Mouse (Mus musculus): ENCODE results near the gene Dync2h1. TPM values are rescaled to one million over a fixed set of nuclear protein-coding genes. Genes with fewer than 3 reads are reported as not detected.
"Not testable (repeated sequence)": the region's sequence is repeated elsewhere in the genome, so short reads cannot be mapped to it uniquely, and the experiment has no call there.

Dync2h1 gene
- total and polyA plus RNA-seq, 2 experiments from 2014 or later: 13.0 to 14.5 TPM

DNA sequence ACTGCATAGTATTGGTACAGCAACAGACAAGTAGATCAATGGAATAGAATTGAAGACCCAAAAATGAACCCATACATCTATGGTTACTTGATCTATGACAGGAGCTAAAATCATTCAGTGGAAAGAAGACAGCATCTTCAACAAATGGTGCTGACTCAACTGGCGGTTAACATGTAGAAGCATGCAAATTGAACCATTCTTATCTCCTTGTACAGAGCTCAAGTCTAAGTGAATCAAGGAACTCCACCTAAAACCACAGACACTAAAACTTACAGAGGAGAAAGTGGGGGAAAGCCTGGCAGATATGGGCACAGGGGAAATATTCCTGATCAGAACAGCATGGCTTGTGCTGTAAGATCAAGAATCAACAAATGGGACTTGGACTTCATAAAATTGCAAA is 270.8 kb downstream of the Dync2h1 start:
- WGBS: 91% methylated on average over 1 of the region's 1 CpGs
- no peaks in the 10 kb centered on the region for H3K27me3 ChIP-seq (ENCODE audit: insufficient read depth, low read length)
- no peaks in the 10 kb centered on the region for H3K9me3 ChIP-seq (ENCODE audit: low read length)
- H3K4me3 ChIP-seq (ENCODE audit: low read length): no peak overlapping the region
- TF ChIP-seq CTCF (IDR thresholded peaks at IDR 0.05; ENCODE audit: low read depth): no peak
- no peak overlapping the region for H3K4me2 ChIP-seq (ENCODE audit: low read depth, low read length)
- ATAC-seq: no peak
- no peaks in the 10 kb centered on the region for H3K36me3 ChIP-seq (ENCODE audit: insufficient read depth, low read length)
- H3K27ac ChIP-seq: no peak overlapping the region
- H3K4me1 ChIP-seq (ENCODE audit: insufficient read depth, low read length): no peaks in the 10 kb centered on the region
- H3K9ac ChIP-seq (replicated peaks; ENCODE audit: low read length): no peak overlapping the region
- no peak for DNase-seq (ENCODE audit: low spot score)

DNA sequence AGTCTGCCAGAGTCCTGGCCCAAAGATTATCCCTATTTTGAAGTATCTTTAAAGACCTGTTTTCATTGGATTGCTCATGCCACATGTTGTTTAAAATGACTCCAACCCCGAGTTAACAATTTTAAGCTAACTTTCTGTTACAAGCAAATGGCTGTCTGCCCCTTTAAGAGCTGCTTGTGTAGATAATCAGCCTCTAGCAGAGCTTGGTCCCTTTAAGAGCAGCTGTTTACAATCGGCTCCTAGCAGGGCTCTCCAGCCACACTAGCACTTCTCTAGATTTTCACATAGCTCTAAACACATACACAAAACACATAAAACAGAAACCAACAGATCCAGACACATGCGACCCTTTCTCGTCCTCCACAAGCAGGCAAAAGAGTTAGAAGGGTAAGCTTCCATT is 273.7 kb downstream of the Dync2h1 start:
- WGBS: 61% methylated on average over 4 of the region's 4 CpGs
- not testable (repeated sequence) for H3K36me3 ChIP-seq (ENCODE audit: insufficient read depth, low read length); H3K4me1 ChIP-seq (ENCODE audit: insufficient read depth, low read length); H3K9ac ChIP-seq (replicated peaks; ENCODE audit: low read length); H3K9me3 ChIP-seq (ENCODE audit: low read length); H3K27ac ChIP-seq; H3K4me3 ChIP-seq (ENCODE audit: low read length); H3K4me2 ChIP-seq (ENCODE audit: low read depth, low read length); DNase-seq (ENCODE audit: low spot score); ATAC-seq; H3K27me3 ChIP-seq (ENCODE audit: insufficient read depth, low read length)

DNA sequence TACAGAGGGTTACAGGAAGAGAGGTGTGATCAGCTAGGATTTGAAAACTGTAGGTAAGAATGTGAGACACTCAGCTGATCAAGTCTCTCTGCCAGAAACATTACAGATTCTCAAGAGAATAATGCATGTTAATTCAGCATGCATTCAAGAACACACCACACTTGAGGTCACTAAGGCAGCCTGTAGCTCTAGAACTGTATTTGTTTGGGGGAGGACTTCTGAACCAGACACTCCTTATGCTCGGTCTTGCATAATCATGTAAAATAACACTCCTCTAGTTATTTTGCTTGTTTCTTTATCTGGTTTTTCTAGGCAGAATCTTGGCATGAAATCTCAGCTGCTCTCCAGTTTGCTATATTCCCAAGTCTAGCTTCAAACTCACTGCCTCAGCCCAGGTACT is 282.6 kb downstream of the Dync2h1 start:
- Histone ChIP-seq H3K9me3 (ENCODE audit: low read length) (no peaks in the 10 kb centered on the region), H3K4me3 (ENCODE audit: low read length) (no peak overlapping the region), H3K27me3 (ENCODE audit: insufficient read depth, low read length) (no peaks in the 10 kb centered on the region), H3K36me3 (ENCODE audit: insufficient read depth, low read length) (no peaks in the 10 kb centered on the region), H3K4me2 (ENCODE audit: low read depth, low read length) (no peak overlapping the region), H3K4me1 (ENCODE audit: insufficient read depth, low read length) (no peaks in the 10 kb centered on the region), H3K27ac (no peak overlapping the region), H3K9ac (replicated peaks; ENCODE audit: low read length) (no peak overlapping the region)
- no peak for ATAC-seq
- TF ChIP-seq CTCF (IDR thresholded peaks at IDR 0.05; ENCODE audit: low read depth): no peak
- WGBS: 86% methylated on average over 1 of the region's 1 CpGs
- no peak for DNase-seq (ENCODE audit: low spot score)

DNA sequence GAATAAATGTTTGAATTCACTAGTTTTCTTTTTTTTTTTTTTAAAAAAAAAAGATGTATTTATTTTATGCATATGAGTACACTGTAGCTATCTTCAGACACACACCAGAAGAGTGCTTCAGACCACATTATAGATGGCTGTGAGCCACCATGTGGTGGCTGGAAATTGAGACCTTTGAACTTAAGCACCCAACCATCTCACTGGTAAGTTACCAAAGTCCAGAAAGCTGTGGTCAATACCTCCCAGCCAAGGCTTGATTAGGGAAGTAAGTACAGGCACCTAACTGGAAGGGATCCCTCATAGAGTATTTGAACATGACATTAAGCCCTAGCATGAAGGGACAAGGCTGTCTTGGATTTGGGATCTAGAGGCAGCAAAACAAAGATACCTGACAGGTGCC is 292.9 kb downstream of the Dync2h1 start:
- H3K4me2 ChIP-seq (ENCODE audit: low read depth, low read length): no peak overlapping the region
- no peaks in the 10 kb centered on the region for H3K9me3 ChIP-seq (ENCODE audit: low read length)
- H3K9ac ChIP-seq (replicated peaks; ENCODE audit: low read length): no peak overlapping the region
- no peaks in the 10 kb centered on the region for H3K36me3 ChIP-seq (ENCODE audit: insufficient read depth, low read length)
- no peaks in the 10 kb centered on the region for H3K4me1 ChIP-seq (ENCODE audit: insufficient read depth, low read length)
- H3K27me3 ChIP-seq (ENCODE audit: insufficient read depth, low read length): no peaks in the 10 kb centered on the region
- no peak overlapping the region for H3K27ac ChIP-seq
- H3K4me3 ChIP-seq (ENCODE audit: low read length): no peak overlapping the region
- DNase-seq (ENCODE audit: low spot score) (no peak), ATAC-seq (no peak)
- TF ChIP-seq CTCF (IDR thresholded peaks at IDR 0.05; ENCODE audit: low read depth): no peak

DNA sequence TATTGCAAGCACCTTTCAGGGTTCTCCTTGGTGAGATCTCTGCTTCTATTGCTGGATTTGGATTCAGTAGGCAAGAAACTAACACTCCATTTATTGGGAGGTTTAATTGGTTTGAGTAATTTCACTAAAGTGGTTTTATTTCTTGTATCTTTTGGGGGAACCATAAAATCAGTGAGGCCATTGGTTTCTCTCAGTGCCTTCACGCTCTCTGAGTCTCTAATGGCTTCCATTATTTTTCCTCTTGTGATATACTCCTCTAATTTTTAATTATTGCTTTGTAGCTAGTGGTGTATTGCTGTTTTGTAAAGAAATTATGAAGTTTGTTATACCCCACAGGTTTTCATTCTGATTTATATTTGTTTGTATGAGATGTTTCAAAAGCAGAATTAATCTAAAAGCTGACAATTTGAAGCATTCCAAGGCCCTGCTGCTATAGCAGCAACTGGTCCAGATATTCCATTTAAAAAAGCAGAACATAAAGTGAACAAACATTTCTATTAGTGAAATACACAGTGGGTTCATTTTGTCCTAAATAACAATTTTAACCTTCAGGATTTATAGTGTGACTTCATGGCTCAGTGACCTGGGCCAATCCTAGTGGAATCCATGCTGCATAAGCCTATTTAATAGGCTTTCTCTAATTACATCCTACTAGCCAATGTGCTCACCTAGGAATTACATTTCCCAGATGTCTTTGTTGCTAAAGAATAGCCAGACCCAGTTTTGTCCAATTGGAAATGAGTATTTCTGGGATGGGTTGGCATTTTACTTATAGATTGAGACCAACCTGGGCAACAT is 302.9 kb downstream of the Dync2h1 start:
- Histone ChIP-seq H3K27me3 (ENCODE audit: insufficient read depth, low read length) (no peaks in the 10 kb centered on the region), H3K4me2 (ENCODE audit: low read depth, low read length) (no peak overlapping the region), H3K9me3 (ENCODE audit: low read length) (no peaks in the 10 kb centered on the region), H3K27ac (no peak overlapping the region), H3K9ac (replicated peaks; ENCODE audit: low read length) (no peak overlapping the region), H3K36me3 (ENCODE audit: insufficient read depth, low read length) (no peaks in the 10 kb centered on the region), H3K4me1 (ENCODE audit: insufficient read depth, low read length) (no peaks in the 10 kb centered on the region), H3K4me3 (ENCODE audit: low read length) (no peak overlapping the region)
- DNase-seq (ENCODE audit: low spot score) (no peak), ATAC-seq (no peak)
- no peak for TF ChIP-seq CTCF (IDR thresholded peaks at IDR 0.05; ENCODE audit: low read depth)
- 86% methylated on average over 1 of the region's 1 CpGs for WGBS

Other genes starting within 250 kb of the Dync2h1 start
- 64.0 and 78.7 TPM in 2 replicates for gene Dcun1d5, start 74 bp upstream of the Dync2h1 start, total RNA-seq (2014; rRNA removed)
- gene Dcun1d5, start 74 bp upstream of the Dync2h1 start, polyA plus RNA-seq (2015; fragmentation: Nextera tagmentation; extraction: Ambion mirVana): 83.4 and 87.4 TPM in 2 replicates
- 0.07 and 0.10 TPM in 2 replicates for gene Mmp13, start 88.1 kb upstream of the Dync2h1 start, total RNA-seq (2014; rRNA removed)
- 0.14 TPM in 1 of 2 replicates, not detected in the other for gene Mmp13, start 88.1 kb upstream of the Dync2h1 start, polyA plus RNA-seq (2015; fragmentation: Nextera tagmentation; extraction: Ambion mirVana)
- not detected in 2 replicates for gene Mmp12, start 159.9 kb upstream of the Dync2h1 start, total RNA-seq (2014; rRNA removed)
- 0.15 TPM in 1 of 2 replicates, not detected in the other for gene Mmp12, start 159.9 kb upstream of the Dync2h1 start, polyA plus RNA-seq (2015; fragmentation: Nextera tagmentation; extraction: Ambion mirVana)
- gene Mmp1b, start 203.6 kb upstream of the Dync2h1 start, total RNA-seq (2014; rRNA removed): not detected in 2 replicates
- gene Mmp1b, start 203.6 kb upstream of the Dync2h1 start, polyA plus RNA-seq (2015; fragmentation: Nextera tagmentation; extraction: Ambion mirVana): not detected in 2 replicates